Mouse (Mus musculus) heart, embryonic 16.5 days (tissue): ENCODE results near the gene Map2. TPM values are rescaled to one million over a fixed set of nuclear protein-coding genes. Genes with fewer than 3 reads are reported as not detected.

Experiments used
- ATAC-seq: fragments of 200-750 bp; cut with Nextera tagmentation; replicated peaks from 2 replicates; pipeline ENCODE4 v1.8.0; 2017; ENCODE audit warnings: moderate number of reproducible peaks; ENCODE audit not compliant: insufficient read depth, low FRiP score; ENCODE audit errors: extremely low read depth
- H3K27ac ChIP-seq: fragments of 300-500 bp; sonication (generic); 2 replicates; pipeline ENCODE4 v1.5.1; 2014; ENCODE audit warnings: mild to moderate bottlenecking, low read length, control low read depth, moderate library complexity
- H3K27me3 ChIP-seq: fragments of 300-500 bp; sonication (generic); 2 replicates; pipeline ENCODE4 v1.6.1; 2014; ENCODE audit warnings: low read length, mixed read lengths; ENCODE audit not compliant: control insufficient read depth, insufficient read depth
- H3K36me3 ChIP-seq: fragments of 300-500 bp; sonication (generic); 2 replicates; pipeline ENCODE4 v1.6.1; 2014; ENCODE audit not compliant: control insufficient read depth, insufficient read depth
- H3K4me1 ChIP-seq: fragments of 300-500 bp; sonication (generic); 2 replicates; pipeline ENCODE4 v1.6.1; 2014; ENCODE audit warnings: low read length, mixed read lengths; ENCODE audit not compliant: control insufficient read depth, insufficient read depth
- H3K4me2 ChIP-seq: fragments of 300-500 bp; sonication (generic); 2 replicates; pipeline ENCODE4 v1.6.1; 2014; ENCODE audit warnings: low read depth, mild to moderate bottlenecking, control low read depth, low read length
- H3K4me3 ChIP-seq: fragments of 300-500 bp; sonication (generic); 2 replicates; pipeline ENCODE4 v1.5.1; 2014; ENCODE audit warnings: mild to moderate bottlenecking, control low read depth, low read length
- H3K9ac ChIP-seq: fragments of 300-500 bp; sonication (generic); 2 replicates; pipeline ENCODE4 v1.6.1; 2014; ENCODE audit warnings: low read length, control low read depth
- H3K9me3 ChIP-seq: fragments of 300-500 bp; sonication (generic); replicated peaks from 2 replicates; pipeline ENCODE4 v1.6.1; 2016; ENCODE audit warnings: low read length; ENCODE audit not compliant: control insufficient read depth
- WGBS: fragments of 180-500 bp; shearing (Covaris S2); extraction: QIAGEN DNeasy Blood & Tissue Kit; methylation state at CpG from one replicate; pipeline ENCODE4 v1.1.7; 2014; 5-methylcytosine and 5-hydroxymethylcytosine counted together
- polyA plus RNA-seq: library from polyadenylated mRNA; unstranded; fragments of >200 nt; fragmentation: Nextera tagmentation; extraction: Ambion mirVana; gene quantifications from 2 replicates; pipeline ENCODE4 v1.2.1, GENCODE M21; 2015

Map2 gene
- polyA plus RNA-seq, 1 experiment from 2014 or later = 3.4 TPM

DNA sequence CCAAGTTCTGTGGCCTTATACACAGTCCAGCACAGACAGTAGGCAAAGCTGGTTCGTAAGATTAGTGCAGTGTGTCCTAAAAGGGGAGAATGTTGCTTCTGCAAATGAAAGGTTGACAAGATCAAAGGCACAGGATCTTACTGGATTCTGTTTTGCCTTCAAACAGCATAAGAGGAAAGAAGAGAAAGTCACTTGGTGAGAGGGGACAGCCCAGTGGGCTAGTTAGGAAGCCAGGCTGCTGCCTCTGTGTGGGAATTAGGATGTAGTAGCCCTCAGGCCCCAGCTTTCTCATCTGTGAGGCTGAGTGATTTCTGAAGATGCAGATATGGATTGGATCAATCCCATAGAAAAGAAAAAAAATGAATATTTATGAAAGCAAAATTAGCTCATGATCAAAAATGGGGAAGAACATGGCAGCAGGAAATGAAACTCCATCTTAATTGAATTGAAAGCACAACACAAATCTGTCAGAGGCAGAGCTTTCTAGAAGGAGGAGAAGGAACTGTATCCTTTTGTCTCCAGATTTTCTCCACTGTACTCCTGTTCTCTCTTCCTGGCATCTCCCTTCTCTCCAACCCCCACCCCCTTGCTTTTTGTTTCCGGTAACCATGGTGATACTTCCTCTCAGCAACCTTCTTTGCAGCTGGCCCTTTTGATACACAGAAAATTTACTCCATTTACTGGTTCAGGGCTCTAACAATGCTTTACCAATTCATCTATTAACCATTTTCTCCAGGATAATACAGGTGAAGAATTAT, 145.5 kb downstream of the Map2 start:
- H3K9me3 ChIP-seq = no peaks in the 10 kb centered on the region
- no peaks in the 10 kb centered on the region for H3K4me1 ChIP-seq
- no peak for ATAC-seq
- no peaks in the 10 kb centered on the region for H3K27me3 ChIP-seq
- no peaks in the 10 kb centered on the region for H3K36me3 ChIP-seq
- H3K9ac ChIP-seq = no peak overlapping the region
- no peak overlapping the region for H3K27ac ChIP-seq
- H3K4me2 ChIP-seq = no peak overlapping the region
- 80% methylated on average over 2 of the region's 2 CpGs for WGBS
- no peak overlapping the region for H3K4me3 ChIP-seq

DNA sequence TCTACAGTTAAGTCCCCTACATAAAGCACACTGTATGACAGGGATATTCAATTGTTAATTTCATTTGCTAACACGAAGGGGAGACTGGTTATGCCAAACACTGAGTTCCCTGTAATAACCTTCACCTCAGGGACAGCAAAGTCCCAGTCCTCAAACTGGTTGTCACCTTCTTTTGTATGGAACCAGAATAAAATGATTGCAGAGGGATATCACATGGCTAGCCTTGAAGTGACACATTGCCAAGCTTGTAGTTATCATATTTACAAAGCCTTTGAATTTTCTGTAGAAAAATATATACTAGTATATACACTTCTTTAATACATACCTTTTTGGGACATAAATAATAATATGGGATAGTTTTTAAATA, 146.0 kb downstream of the Map2 start:
- Histone ChIP-seq H3K27ac (no peak overlapping the region), H3K9me3 (no peaks in the 10 kb centered on the region), H3K27me3 (no peaks in the 10 kb centered on the region), H3K36me3 (no peaks in the 10 kb centered on the region), H3K4me1 (no peaks in the 10 kb centered on the region), H3K9ac (no peak overlapping the region), H3K4me2 (no peak overlapping the region), H3K4me3 (no peak overlapping the region)
- 58% methylated on average over 1 of the region's 1 CpGs for WGBS
- no peak for ATAC-seq

DNA sequence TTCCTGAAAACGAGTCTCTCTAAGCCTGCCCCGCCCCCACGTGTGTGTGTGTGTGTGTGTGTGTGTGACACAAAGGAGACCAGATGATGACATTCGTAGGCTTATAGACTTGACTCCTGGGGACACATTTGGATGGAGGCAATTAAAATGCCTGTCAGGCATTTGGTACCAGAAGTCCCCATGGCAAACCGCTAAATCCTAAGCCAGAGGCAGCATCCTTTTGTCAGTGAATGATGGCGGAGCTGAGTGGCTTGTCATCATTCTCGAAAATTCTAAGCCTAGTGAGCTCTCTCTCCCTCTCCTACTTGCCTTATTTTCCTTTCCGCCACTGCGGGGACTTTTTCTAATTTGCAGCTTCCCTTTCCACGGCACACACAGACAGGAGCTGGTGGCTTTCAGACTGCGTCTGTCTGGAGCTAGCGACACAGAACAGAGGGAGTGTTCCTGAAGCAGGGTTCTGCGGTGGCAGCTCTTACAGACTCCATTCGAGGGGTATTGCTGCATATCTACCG, 146.6 kb downstream of the Map2 start:
- 57% methylated on average over 15 of the region's 15 CpGs for WGBS
- Histone ChIP-seq H3K9me3 (no peaks in the 10 kb centered on the region), H3K9ac (no peak overlapping the region), H3K4me2 (no peak overlapping the region), H3K4me3 (no peak overlapping the region), H3K36me3 (no peaks in the 10 kb centered on the region), H3K4me1 (no peaks in the 10 kb centered on the region), H3K27me3 (no peaks in the 10 kb centered on the region), H3K27ac (no peak overlapping the region)
- ATAC-seq = no peak

DNA sequence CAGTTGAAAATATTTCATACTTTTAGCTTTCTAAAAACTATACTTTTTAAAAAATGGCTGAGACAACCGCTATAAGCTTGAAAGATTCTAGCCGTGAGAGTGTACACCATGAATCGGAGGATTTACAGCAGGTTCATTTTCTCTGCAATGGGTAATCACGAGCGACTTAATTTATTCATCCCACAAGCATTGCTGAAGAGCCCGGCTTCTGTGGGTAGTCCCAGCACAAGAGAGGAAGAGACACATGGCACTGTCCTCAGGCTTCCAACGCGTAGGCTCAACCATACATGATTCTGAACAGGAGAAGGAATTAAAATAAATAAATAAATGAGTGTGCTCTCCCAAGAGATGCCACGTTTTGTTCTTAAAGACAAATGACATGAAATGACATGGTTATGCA, 148.4 kb downstream of the Map2 start:
- no peaks in the 10 kb centered on the region for H3K36me3 ChIP-seq

DNA sequence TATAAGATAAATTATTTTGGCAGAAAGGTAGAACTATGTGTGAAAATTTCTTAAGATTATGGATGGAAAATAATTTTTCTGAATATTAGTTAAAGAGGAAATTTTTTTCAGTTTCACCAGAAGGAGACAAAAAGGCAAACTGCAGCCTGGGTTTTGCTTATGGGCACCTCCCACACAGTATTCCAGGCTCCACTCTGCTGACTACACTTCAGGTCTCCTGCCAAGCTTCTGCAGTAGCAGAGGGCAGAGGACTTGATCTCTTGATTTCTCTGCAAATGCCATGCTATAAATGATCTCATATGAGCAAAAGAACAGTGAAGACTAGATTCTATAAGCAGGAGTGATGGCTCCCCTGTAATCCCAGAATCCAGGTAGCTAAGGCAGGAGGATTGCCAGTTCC, 149.9 kb downstream of the Map2 start:
- no peak overlapping the region for H3K27ac ChIP-seq
- H3K4me1 ChIP-seq = no peaks in the 10 kb centered on the region
- H3K36me3 ChIP-seq = no peaks in the 10 kb centered on the region
- no peaks in the 10 kb centered on the region for H3K27me3 ChIP-seq
- no peaks in the 10 kb centered on the region for H3K9me3 ChIP-seq
- no peak for ATAC-seq
- H3K4me2 ChIP-seq = no peak overlapping the region
- H3K9ac ChIP-seq = no peak overlapping the region
- H3K4me3 ChIP-seq = no peak overlapping the region

More for the DNA sequence above, 148.4 kb downstream of the Map2 start:
- Histone ChIP-seq H3K4me2 (no peak overlapping the region), H3K9ac (no peak overlapping the region), H3K4me3 (no peak overlapping the region), H3K4me1 (no peaks in the 10 kb centered on the region), H3K27ac (no peak overlapping the region), H3K9me3 (no peaks in the 10 kb centered on the region), H3K27me3 (no peaks in the 10 kb centered on the region)
- WGBS = 88% methylated on average over 9 of the region's 9 CpGs
- no peak for ATAC-seq

- no peak overlapping the region for H3K27ac ChIP-seq
- no peaks in the 10 kb centered on the region for H3K4me1 ChIP-seq
- H3K4me3 ChIP-seq = no peak overlapping the region
- 72% methylated on average over 6 of the region's 6 CpGs for WGBS
- no peak overlapping the region for H3K9ac ChIP-seq
- H3K36me3 ChIP-seq = no peaks in the 10 kb centered on the region
- no peak for ATAC-seq
- H3K27me3 ChIP-seq = no peaks in the 10 kb centered on the region
- H3K9me3 ChIP-seq = no peaks in the 10 kb centered on the region
- H3K4me2 ChIP-seq = no peak overlapping the region
Measured at GRCm38 (mm10) chr1:66328996-66329395, 153.9 kb downstream of the Map2 start.

DNA sequence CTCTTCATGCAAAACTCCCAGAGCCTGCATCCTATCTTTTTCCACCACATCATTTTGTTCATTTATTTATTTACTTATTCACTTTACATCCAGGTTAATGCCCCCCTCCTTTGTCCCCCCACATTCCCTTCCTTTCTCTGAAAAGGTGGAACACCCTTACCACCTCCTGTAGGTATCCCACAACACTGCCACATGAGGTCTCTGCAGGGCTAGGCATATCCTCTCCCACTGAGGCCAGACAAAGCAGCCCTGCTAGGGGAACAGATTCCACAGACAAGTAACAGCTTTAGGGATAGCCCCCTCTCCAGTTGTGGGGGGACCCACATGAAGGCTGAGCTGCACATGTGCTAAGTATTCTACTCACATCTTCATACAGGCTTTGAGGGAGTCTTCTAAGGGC, 154.5 kb downstream of the Map2 start:
- Histone ChIP-seq H3K27me3 (no peaks in the 10 kb centered on the region), H3K27ac (no peak overlapping the region), H3K9ac (no peak overlapping the region), H3K4me2 (no peak overlapping the region), H3K36me3 (no peaks in the 10 kb centered on the region), H3K9me3 (no peaks in the 10 kb centered on the region), H3K4me3 (no peak overlapping the region), H3K4me1 (no peaks in the 10 kb centered on the region)
- ATAC-seq = no peak

GRCm38 (mm10) chr1:66335724-66336284, 160.7 kb downstream of the Map2 start:
- ATAC-seq = no peak
- Histone ChIP-seq H3K4me2 (no peak overlapping the region), H3K4me1 (no peaks in the 10 kb centered on the region), H3K36me3 (no peaks in the 10 kb centered on the region), H3K27ac (no peak overlapping the region), H3K9ac (no peak overlapping the region), H3K4me3 (no peak overlapping the region), H3K27me3 (no peaks in the 10 kb centered on the region), H3K9me3 (no peaks in the 10 kb centered on the region)
- WGBS = 78% methylated on average over 2 of the region's 2 CpGs

GRCm38 (mm10) chr1:66339213-66339612, 164.1 kb downstream of the Map2 start:
- H3K9ac ChIP-seq = no peak overlapping the region
- ATAC-seq = no peak
- no peak overlapping the region for H3K27ac ChIP-seq
- no peaks in the 10 kb centered on the region for H3K4me1 ChIP-seq
- H3K9me3 ChIP-seq = no peaks in the 10 kb centered on the region
- no peak overlapping the region for H3K4me3 ChIP-seq
- WGBS = 64% methylated on average over 1 of the region's 1 CpGs
- no peaks in the 10 kb centered on the region for H3K36me3 ChIP-seq
- H3K4me2 ChIP-seq = no peak overlapping the region
- no peaks in the 10 kb centered on the region for H3K27me3 ChIP-seq
